21 mouse cellular contexts compared by ENCODE assay signal in the genomic region with DNA sequence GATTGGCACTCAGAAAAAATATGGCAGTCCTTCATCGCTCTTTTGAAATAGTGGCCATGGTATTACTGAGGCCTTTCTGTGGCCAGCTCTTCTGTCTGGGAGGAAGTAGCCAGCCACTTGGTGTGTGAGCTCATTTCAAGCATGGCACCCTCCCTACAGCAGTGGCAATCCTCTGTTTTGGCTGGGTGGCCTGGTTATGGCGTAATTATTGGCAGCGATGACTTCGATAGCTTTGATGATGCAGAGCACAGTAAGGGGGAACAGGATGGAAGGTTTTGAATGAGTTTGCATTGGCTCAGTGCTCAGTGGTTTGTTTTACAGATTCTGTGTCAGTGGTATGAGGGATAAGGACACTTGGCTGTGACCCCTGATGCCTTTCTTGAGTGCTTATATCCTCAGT. TPM values are rescaled to one million over a fixed set of nuclear protein-coding genes. Genes with fewer than 3 reads are reported as not detected.
DNase-seq lines count a peak whose midpoint lies in the region; ATAC-seq and TF ChIP-seq lines count a peak whose summit lies in the region.
"Had no signal": no experiment of that assay in that cellular context is flagged by ENCODE, and none has a peak within 500 bp of the region (broad histone marks: within the 10 kb centered on the region; RNA-seq: fewer than 3 reads in every experiment).

No protein-coding gene starts in this region.

- no peaks in the 10 kb centered on the region for H3K9me3 ChIP-seq in liver, postnatal 0 days (ENCODE audit: low read length)
- no peaks in the 10 kb centered on the region for H3K9me3 ChIP-seq in limb, embryonic 15.5 days
- H3K9me3 ChIP-seq: embryonic facial prominence, embryonic 15.5 days; forebrain, embryonic 10.5 days; heart, embryonic 12.5 days; hindbrain, embryonic 10.5 days had no signal

- H3K36me3 ChIP-seq in liver, adult 2 months (ENCODE audit: control insufficient read depth, insufficient read depth, low read length): peaks cover 48% of the 10 kb centered on the region
- H3K36me3 ChIP-seq in liver, postnatal 0 days (replicated peaks; ENCODE audit: insufficient read depth, low read length): peaks cover 59% of the 10 kb centered on the region
- H3K36me3 ChIP-seq in limb, embryonic 15.5 days: peaks cover 71% of the 10 kb centered on the region

- no peak for TF ChIP-seq EP300 in liver, postnatal 0 days (IDR thresholded peaks at IDR 0.05; ENCODE audit: low read depth)

- peak; percentile 41 for DNase-seq in liver, adult 2 months (ENCODE audit: extremely low read depth, low read depth, low spot score)
- no peak for DNase-seq in liver, postnatal 0 days
- peak; percentile 40 for DNase-seq in 416B (ENCODE audit: low read depth)
- peak; percentile 36 for DNase-seq in CD4-positive helper T cell, adult 2 months (ENCODE audit: low read depth, low spot score)
- no peak for DNase-seq in gastrocnemius, postnatal 14 days
- DNase-seq in cerebellum, postnatal 14 days: no peak
- no peak for DNase-seq in kidney, postnatal 4 days
- DNase-seq: adrenal gland, postnatal 14 days; cerebellum, adult 11-12 months; cerebellum, adult 9-10 months; cerebellum, postnatal 36 days had no signal

- H3K27me3 ChIP-seq in liver, adult 2 months (ENCODE audit: control insufficient read depth, insufficient read depth, low read length): no peaks in the 10 kb centered on the region
- no peaks in the 10 kb centered on the region for H3K27me3 ChIP-seq in liver, postnatal 0 days (ENCODE audit: insufficient read depth, low read length)
- no peaks in the 10 kb centered on the region for H3K27me3 ChIP-seq in limb, embryonic 15.5 days
- H3K27me3 ChIP-seq: CH12.LX; embryonic facial prominence, embryonic 15.5 days; heart, embryonic 12.5 days; Patski had no signal

- H3K4me1 ChIP-seq in liver, adult 2 months (ENCODE audit: control insufficient read depth, insufficient read depth, low read length): no peaks in the 10 kb centered on the region
- H3K4me1 ChIP-seq in liver, postnatal 0 days (ENCODE audit: insufficient read depth): no peaks in the 10 kb centered on the region
- H3K4me1 ChIP-seq in limb, embryonic 15.5 days: no peaks in the 10 kb centered on the region
- H3K4me1 ChIP-seq: embryonic facial prominence, embryonic 15.5 days; forebrain, embryonic 10.5 days; heart, embryonic 12.5 days; hindbrain, embryonic 10.5 days had no signal

- no peak for TF ChIP-seq CTCF in liver, adult 2 months (IDR thresholded peaks at IDR 0.05; ENCODE audit: low read depth, low read length)
- TF ChIP-seq CTCF in liver, postnatal 0 days (IDR thresholded peaks at IDR 0.05; ENCODE audit: low read depth): no peak

- 66% methylated on average over 4 of the region's 4 CpGs for WGBS in liver, adult 2 months
- 92% methylated on average over 4 of the region's 4 CpGs for WGBS in liver, postnatal 0 days (ENCODE audit: insufficient replicate concordance)
- 90% methylated on average over 4 of the region's 4 CpGs for WGBS in limb, embryonic 15.5 days

- H3K4me2 ChIP-seq in liver, postnatal 0 days (ENCODE audit: low read depth, low read length): no peak overlapping the region
- H3K4me2 ChIP-seq in limb, embryonic 15.5 days: no peak overlapping the region
- H3K4me2 ChIP-seq: embryonic facial prominence, embryonic 15.5 days; heart, embryonic 12.5 days; hindbrain, embryonic 14.5 days had no signal

- H3K27ac ChIP-seq in liver, adult 2 months (replicated peaks; ENCODE audit: insufficient read depth, low read depth, low read length): no peak overlapping the region
- no peak overlapping the region for H3K27ac ChIP-seq in liver, postnatal 0 days (ENCODE audit: low read depth)
- peak overlapping the region; percentile 38; the same call in 1 of the 2 replicates for H3K27ac ChIP-seq in limb, embryonic 15.5 days
- H3K27ac ChIP-seq: forebrain, embryonic 10.5 days; hindbrain, embryonic 10.5 days; hindbrain, embryonic 14.5 days had no signal

- H3K79me2 ChIP-seq in liver, adult 2 months (ENCODE audit: control insufficient read depth, insufficient read depth, low read length): no peaks in the 10 kb centered on the region; the same call in 1 of the 2 replicates

- H3K9ac ChIP-seq in liver, adult 2 months (ENCODE audit: low read depth, low read length): no peak overlapping the region
- H3K9ac ChIP-seq in liver, postnatal 0 days (replicated peaks): no peak overlapping the region
- H3K9ac ChIP-seq in limb, embryonic 15.5 days: no peak overlapping the region
- H3K9ac ChIP-seq: embryonic facial prominence, embryonic 15.5 days; heart, embryonic 12.5 days; hindbrain, embryonic 14.5 days had no signal

- H3K4me3 ChIP-seq in liver, adult 2 months (ENCODE audit: insufficient read depth, low read depth, low read length): no peak overlapping the region
- H3K4me3 ChIP-seq in liver, postnatal 0 days (ENCODE audit: low read depth, low read length): no peak overlapping the region
- H3K4me3 ChIP-seq in limb, embryonic 15.5 days: no peak overlapping the region
- H3K4me3 ChIP-seq: embryonic facial prominence, embryonic 15.5 days; erythroblast, embryonic 14.5 days; forebrain, embryonic 10.5 days; heart, embryonic 12.5 days; hindbrain, embryonic 10.5 days had no signal

- no peak for ATAC-seq in liver, postnatal 0 days
- ATAC-seq in limb, embryonic 15.5 days (ENCODE audit: insufficient number of reproducible peaks, low FRiP score, low TSS enrichment, low read depth): no peak
- ATAC-seq: forebrain, embryonic 14.5 days; Patski had no signal

- TF ChIP-seq POLR2A in liver, adult 2 months (IDR thresholded peaks at IDR 0.05; ENCODE audit: extremely low read depth, insufficient read depth, low read length): no peak

- intact Hi-C loops in gastrocnemius, postnatal 14 days (cut with DNase I; ENCODE audit: low total_unique reads): no loop called here

RNA-seq across cellular contexts. Expression of a gene that starts 8.3 kb away (rescaled TPM):
- total RNA-seq in liver, adult 2 months (2014; rRNA removed): 10.8 and 11.7 TPM in 2 replicates
- polyA plus RNA-seq in liver, adult 2 months (2012; rRNA removed): 16.4 and 18.0 TPM in 2 replicates
- polyA plus RNA-seq in liver, postnatal 0 days (2015; fragmentation: Nextera tagmentation; extraction: Ambion mirVana): 9.6 and 12.4 TPM in 2 replicates
- polyA plus RNA-seq in limb, embryonic 15.5 days (2015; fragmentation: Nextera tagmentation; extraction: Ambion mirVana): 48.4 TPM in 2 replicates
- 10 to 100 TPM; 18.8 to 24.3 TPM for total RNA-seq in gastrocnemius, postnatal 14 days (2021)

RNA-seq across cellular contexts. Expression of a gene that starts 57.8 kb away (rescaled TPM):
- 11.9 and 12.2 TPM in 2 replicates for total RNA-seq in liver, adult 2 months (2014; rRNA removed)
- polyA plus RNA-seq in liver, adult 2 months (2012; rRNA removed): 21.2 and 23.9 TPM in 2 replicates
- polyA plus RNA-seq in liver, postnatal 0 days (2015; fragmentation: Nextera tagmentation; extraction: Ambion mirVana): 13.2 and 14.7 TPM in 2 replicates
- polyA plus RNA-seq in limb, embryonic 15.5 days (2015; fragmentation: Nextera tagmentation; extraction: Ambion mirVana): 57.0 and 57.1 TPM in 2 replicates
- total RNA-seq in gastrocnemius, postnatal 14 days (2021): 10 to 100 TPM; 14.9 to 15.0 TPM

RNA-seq across cellular contexts. Expression of a gene that starts 57.8 kb away (rescaled TPM):
- 10.5 and 13.0 TPM in 2 replicates for total RNA-seq in liver, adult 2 months (2014; rRNA removed)
- polyA plus RNA-seq in liver, adult 2 months (2012; rRNA removed): 12.0 and 13.2 TPM in 2 replicates
- polyA plus RNA-seq in liver, postnatal 0 days (2015; fragmentation: Nextera tagmentation; extraction: Ambion mirVana): 26.3 and 30.7 TPM in 2 replicates
- polyA plus RNA-seq in limb, embryonic 15.5 days (2015; fragmentation: Nextera tagmentation; extraction: Ambion mirVana): 68.1 and 71.3 TPM in 2 replicates
- 10 to 100 TPM; 40.2 to 42.9 TPM for total RNA-seq in gastrocnemius, postnatal 14 days (2021)

Comparison
In these comparisons a context has a peak if more than half of its experiments do, and no peak if none do; other contexts are left out.
1. DNase-seq: peak in liver, adult 2 months (single experiment), 416B (single experiment) and CD4-positive helper T cell, adult 2 months (single experiment); none in liver, postnatal 0 days (single experiment), gastrocnemius, postnatal 14 days (single experiment), cerebellum, postnatal 14 days (0 of 2) and kidney, postnatal 4 days (0 of 2).